Mouse (Mus musculus) kidney, embryonic 15.5 days (tissue): ENCODE measurements around the gene 1810062G17Rik. TPM values are rescaled to one million over a fixed set of nuclear protein-coding genes. Genes with fewer than 3 reads are reported as not detected.

Experiments
- ATAC-seq: fragments of 200-750 bp; cut with Nextera tagmentation; replicated peaks from 2 replicates; pipeline ENCODE4 v1.8.0; 2017; ENCODE audit warnings: moderate TSS enrichment; ENCODE audit not compliant: low FRiP score
- H3K27ac ChIP-seq: fragments of 300-500 bp; sonication (generic); 2 replicates; pipeline ENCODE4 v1.5.1; 2015; ENCODE audit warnings: mild to moderate bottlenecking, inconsistent platforms
- H3K27me3 ChIP-seq: fragments of 300-500 bp; sonication (generic); 2 replicates; pipeline ENCODE4 v1.6.1; 2015; ENCODE audit warnings: inconsistent platforms
- H3K36me3 ChIP-seq: fragments of 300-500 bp; sonication (generic); 2 replicates; pipeline ENCODE4 v1.6.1; 2015; ENCODE audit warnings: inconsistent platforms
- H3K4me1 ChIP-seq: fragments of 300-500 bp; sonication (generic); 2 replicates; pipeline ENCODE4 v1.6.1; 2015; ENCODE audit warnings: inconsistent platforms
- H3K4me2 ChIP-seq: fragments of 300-500 bp; sonication (generic); 2 replicates; pipeline ENCODE4 v1.6.1; 2015; ENCODE audit warnings: moderate library complexity, mild to moderate bottlenecking, inconsistent platforms
- H3K4me3 ChIP-seq: fragments of 300-500 bp; sonication (generic); replicated peaks from 2 replicates; pipeline ENCODE4 v1.5.1; 2015; ENCODE audit warnings: mild to moderate bottlenecking, inconsistent platforms
- H3K9ac ChIP-seq: fragments of 300-500 bp; sonication (generic); 2 replicates; pipeline ENCODE4 v1.6.1; 2015; ENCODE audit warnings: mild to moderate bottlenecking, inconsistent platforms
- H3K9me3 ChIP-seq: fragments of 300-500 bp; sonication (generic); replicated peaks from 2 replicates; pipeline ENCODE4 v1.6.1; 2016; ENCODE audit warnings: inconsistent platforms
- WGBS: fragments of 180-500 bp; shearing (Covaris S2); methylation state at CpG from one replicate; pipeline ENCODE4 v1.1.7; 2015; ENCODE audit warnings: mixed read lengths; 5-methylcytosine and 5-hydroxymethylcytosine counted together
- polyA plus RNA-seq: library from polyadenylated mRNA; unstranded; fragments of >200 nt; fragmentation: Nextera tagmentation; extraction: Ambion mirVana; gene quantifications from 2 replicates; pipeline ENCODE4 v1.2.1, GENCODE M21; 2015

Gene 1810062G17Rik
- polyA plus RNA-seq, 1 experiment from 2014 or later, result 1.8 TPM

GRCm38 (mm10) chr3:36460717-36461116 is 15.0 kb upstream of the 1810062G17Rik start:
- Histone ChIP-seq H3K27me3 (no peaks in the 10 kb centered on the region), H3K36me3 (peaks cover 67% of the 10 kb centered on the region), H3K4me3 (no peak overlapping the region), H3K4me1 (peaks cover 3% of the 10 kb centered on the region; the same call in 1 of the 2 replicates), H3K27ac (no peak overlapping the region), H3K9ac (no peak overlapping the region), H3K9me3 (no peaks in the 10 kb centered on the region), H3K4me2 (no peak overlapping the region)
- 88% methylated on average over 7 of the region's 7 CpGs for WGBS
- no peak for ATAC-seq

- H3K4me1 ChIP-seq, result peaks cover 3% of the 10 kb centered on the region; the same call in 1 of the 2 replicates
- H3K4me2 ChIP-seq, result no peak overlapping the region
- 83% methylated on average over 5 of the region's 5 CpGs for WGBS
- ATAC-seq, result no peak
- peaks cover 60% of the 10 kb centered on the region for H3K36me3 ChIP-seq
- H3K4me3 ChIP-seq, result no peak overlapping the region
- no peaks in the 10 kb centered on the region for H3K27me3 ChIP-seq
- H3K9me3 ChIP-seq, result no peaks in the 10 kb centered on the region
- no peak overlapping the region for H3K27ac ChIP-seq
- no peak overlapping the region for H3K9ac ChIP-seq
These were observed 13.9 kb upstream of the 1810062G17Rik start for GRCm38 (mm10) chr3:36461819-36462218.

GRCm38 (mm10) chr3:36462348-36462747 is 13.4 kb upstream of the 1810062G17Rik start:
- no peak for ATAC-seq
- H3K4me2 ChIP-seq, result no peak overlapping the region
- H3K27ac ChIP-seq, result no peak overlapping the region
- no peak overlapping the region for H3K4me3 ChIP-seq
- peaks cover 54% of the 10 kb centered on the region for H3K36me3 ChIP-seq
- peaks cover 3% of the 10 kb centered on the region; the same call in 1 of the 2 replicates for H3K4me1 ChIP-seq
- H3K9me3 ChIP-seq, result no peaks in the 10 kb centered on the region
- WGBS, result 29% methylated on average over 1 of the region's 1 CpGs
- no peak overlapping the region for H3K9ac ChIP-seq
- no peaks in the 10 kb centered on the region for H3K27me3 ChIP-seq

- H3K9me3 ChIP-seq, result no peaks in the 10 kb centered on the region
- no peaks in the 10 kb centered on the region for H3K27me3 ChIP-seq
- H3K36me3 ChIP-seq, result peaks cover 25% of the 10 kb centered on the region
- WGBS, result 70% methylated on average over 7 of the region's 7 CpGs
- no peak overlapping the region for H3K4me2 ChIP-seq
- no peak overlapping the region for H3K4me3 ChIP-seq
- ATAC-seq, result no peak
- H3K9ac ChIP-seq, result no peak overlapping the region
- H3K27ac ChIP-seq, result no peak overlapping the region
- H3K4me1 ChIP-seq, result peaks cover 3% of the 10 kb centered on the region; the same call in 1 of the 2 replicates
These were observed 10.2 kb upstream of the 1810062G17Rik start for GRCm38 (mm10) chr3:36465538-36465937.

- Histone ChIP-seq H3K9me3 (no peaks in the 10 kb centered on the region), H3K9ac (no peak overlapping the region), H3K27ac (no peak overlapping the region), H3K4me2 (no peak overlapping the region), H3K36me3 (peaks cover 7% of the 10 kb centered on the region), H3K27me3 (no peaks in the 10 kb centered on the region), H3K4me3 (no peak overlapping the region), H3K4me1 (peaks cover 3% of the 10 kb centered on the region; the same call in 1 of the 2 replicates)
- ATAC-seq, result no peak
- 84% methylated on average over 7 of the region's 7 CpGs for WGBS
These were observed 8.1 kb upstream of the 1810062G17Rik start for GRCm38 (mm10) chr3:36467632-36468031.

- no peak for ATAC-seq
- no peaks in the 10 kb centered on the region for H3K9me3 ChIP-seq
- H3K4me2 ChIP-seq, result no peak overlapping the region
- no peaks in the 10 kb centered on the region for H3K27me3 ChIP-seq
- 38% methylated on average over 2 of the region's 2 CpGs for WGBS
- H3K27ac ChIP-seq, result no peak overlapping the region
- H3K36me3 ChIP-seq, result peaks cover under 1% of the 10 kb centered on the region; the same call in 1 of the 2 replicates
- peaks cover 10% of the 10 kb centered on the region; the same call in 1 of the 2 replicates for H3K4me1 ChIP-seq
- H3K9ac ChIP-seq, result no peak overlapping the region
- no peak overlapping the region for H3K4me3 ChIP-seq
These were observed 6.9 kb upstream of the 1810062G17Rik start for GRCm38 (mm10) chr3:36468871-36469270.

- no peak for ATAC-seq
- WGBS, result 65% methylated on average over 4 of the region's 4 CpGs
These were observed 3.9 kb upstream of the 1810062G17Rik start for GRCm38 (mm10) chr3:36471856-36472255.

GRCm38 (mm10) chr3:36473222-36473621 is 2.5 kb upstream of the 1810062G17Rik start:
- Histone ChIP-seq H3K4me2 (no peak overlapping the region), H3K36me3 (no peaks in the 10 kb centered on the region), H3K27ac (no peak overlapping the region), H3K9ac (no peak overlapping the region), H3K27me3 (no peaks in the 10 kb centered on the region), H3K4me3 (no peak overlapping the region), H3K9me3 (no peaks in the 10 kb centered on the region), H3K4me1 (peaks cover 28% of the 10 kb centered on the region)
- 97% methylated on average over 5 of the region's 5 CpGs for WGBS
- no peak for ATAC-seq

More at GRCm38 (mm10) chr3:36471856-36472255, 3.9 kb upstream of the 1810062G17Rik start:
- Histone ChIP-seq H3K4me2 (no peak overlapping the region), H3K27me3 (no peaks in the 10 kb centered on the region), H3K4me3 (no peak overlapping the region), H3K9me3 (no peaks in the 10 kb centered on the region), H3K27ac (no peak overlapping the region), H3K36me3 (no peaks in the 10 kb centered on the region), H3K9ac (no peak overlapping the region), H3K4me1 (peaks cover 22% of the 10 kb centered on the region)

- H3K36me3 ChIP-seq, result no peaks in the 10 kb centered on the region
- H3K4me3 ChIP-seq, result peak overlapping the region; percentile 82
- WGBS, result 78% methylated on average over 5 of the region's 5 CpGs
- peak overlapping the region; percentile 89 for H3K4me2 ChIP-seq
- no peaks in the 10 kb centered on the region for H3K9me3 ChIP-seq
- 0 out of 2 replicates have a peak overlapping the region, but pooled peaks have one; percentile 93 for H3K27ac ChIP-seq
- H3K27me3 ChIP-seq, result no peaks in the 10 kb centered on the region
- peaks cover 32% of the 10 kb centered on the region for H3K4me1 ChIP-seq
- H3K9ac ChIP-seq, result 0 out of 2 replicates have a peak overlapping the region, but pooled peaks have one; percentile 76
- no peak for ATAC-seq
These were observed 1.3 kb upstream of the 1810062G17Rik start for GRCm38 (mm10) chr3:36474421-36474820.

GRCm38 (mm10) chr3:36474938-36475483 is 726 bp upstream of the 1810062G17Rik start:
- no peak for ATAC-seq
- under 1% methylated on average over 24 of the region's 24 CpGs for WGBS

GRCm38 (mm10) chr3:36476261-36477155 is 771 bp downstream of the 1810062G17Rik start:
- 13% methylated on average over 20 of the region's 20 CpGs for WGBS
- ATAC-seq, result 0 out of 2 replicates have a peak, but pooled peaks have one; percentile 1
- Histone ChIP-seq H3K27me3 (no peaks in the 10 kb centered on the region), H3K4me3 (peak overlapping the region; percentile 82), H3K4me2 (peak overlapping the region; percentile 89), H3K9me3 (no peaks in the 10 kb centered on the region), H3K9ac (peak overlapping the region; percentile 58), H3K4me1 (peaks cover 32% of the 10 kb centered on the region), H3K36me3 (no peaks in the 10 kb centered on the region), H3K27ac (peak overlapping the region; percentile 93)

More at GRCm38 (mm10) chr3:36474938-36475483, 726 bp upstream of the 1810062G17Rik start:
- Histone ChIP-seq H3K4me1 (peaks cover 32% of the 10 kb centered on the region), H3K27me3 (no peaks in the 10 kb centered on the region), H3K4me2 (peak overlapping the region; percentile 89), H3K36me3 (no peaks in the 10 kb centered on the region), H3K9me3 (no peaks in the 10 kb centered on the region), H3K9ac (peak overlapping the region; percentile 76), H3K4me3 (peak overlapping the region; percentile 82), H3K27ac (peak overlapping the region; percentile 93)

GRCm38 (mm10) chr3:36478776-36479175 is 3.0 kb downstream of the 1810062G17Rik start:
- WGBS, result 70% methylated on average over 8 of the region's 8 CpGs
- no peak for ATAC-seq
- no peak overlapping the region for H3K27ac ChIP-seq

More at GRCm38 (mm10) chr3:36478776-36479175, 3.0 kb downstream of the 1810062G17Rik start:
- Histone ChIP-seq H3K27me3 (no peaks in the 10 kb centered on the region), H3K4me2 (no peak overlapping the region), H3K4me1 (peaks cover 41% of the 10 kb centered on the region), H3K9ac (no peak overlapping the region), H3K4me3 (no peak overlapping the region), H3K36me3 (no peaks in the 10 kb centered on the region), H3K9me3 (no peaks in the 10 kb centered on the region)
